Mouse (Mus musculus) lung, embryonic 15.5 days (tissue): ENCODE results near the gene Magea2. TPM values are rescaled to one million over a fixed set of nuclear protein-coding genes. Genes with fewer than 3 reads are reported as not detected.
"Not testable (repeated sequence)": the region's sequence is repeated elsewhere in the genome, so short reads cannot be mapped to it uniquely, and the experiment has no call there.

Experiments used
- ATAC-seq: fragments of 200-750 bp; cut with Nextera tagmentation; 2 replicates; pipeline ENCODE4 v1.8.0; 2017; ENCODE audit warnings: moderate number of reproducible peaks, borderline replicate concordance; ENCODE audit not compliant: low FRiP score, low TSS enrichment; ENCODE audit errors: extremely low read depth
- H3K27ac ChIP-seq: fragments of 300-500 bp; sonication (generic); 2 replicates; pipeline ENCODE4 v1.5.1; 2015; ENCODE audit warnings: moderate library complexity, mild to moderate bottlenecking, inconsistent platforms
- H3K27me3 ChIP-seq: fragments of 300-500 bp; sonication (generic); 2 replicates; pipeline ENCODE4 v1.6.1; 2015; ENCODE audit warnings: inconsistent platforms
- H3K36me3 ChIP-seq: fragments of 300-500 bp; sonication (generic); 2 replicates; pipeline ENCODE4 v1.6.1; 2015; ENCODE audit warnings: inconsistent platforms
- H3K4me1 ChIP-seq: fragments of 300-500 bp; sonication (generic); 2 replicates; pipeline ENCODE4 v1.6.1; 2015; ENCODE audit warnings: inconsistent platforms
- H3K4me2 ChIP-seq: fragments of 300-500 bp; sonication (generic); 2 replicates; pipeline ENCODE4 v1.6.1; 2015; ENCODE audit warnings: inconsistent platforms, mild to moderate bottlenecking, moderate library complexity
- H3K4me3 ChIP-seq: fragments of 300-500 bp; sonication (generic); 2 replicates; pipeline ENCODE4 v1.5.1; 2015; ENCODE audit warnings: mild to moderate bottlenecking, inconsistent platforms
- H3K9ac ChIP-seq: fragments of 300-500 bp; sonication (generic); 2 replicates; pipeline ENCODE4 v1.6.1; 2015; ENCODE audit warnings: inconsistent platforms
- H3K9me3 ChIP-seq: fragments of 300-500 bp; sonication (generic); 2 replicates; pipeline ENCODE4 v1.6.1; 2016; ENCODE audit warnings: inconsistent platforms
- WGBS: fragments of 180-500 bp; shearing (Covaris S2); methylation state at CpG from one replicate; pipeline ENCODE4 v1.1.7; 2015; 5-methylcytosine and 5-hydroxymethylcytosine counted together
- polyA plus RNA-seq: library from polyadenylated mRNA; unstranded; fragments of >200 nt; fragmentation: Nextera tagmentation; extraction: Ambion mirVana; gene quantifications from 2 replicates; pipeline ENCODE4 v1.2.1, GENCODE M21; 2015

Gene Magea2
- not detected in 2 replicates for polyA plus RNA-seq

DNA sequence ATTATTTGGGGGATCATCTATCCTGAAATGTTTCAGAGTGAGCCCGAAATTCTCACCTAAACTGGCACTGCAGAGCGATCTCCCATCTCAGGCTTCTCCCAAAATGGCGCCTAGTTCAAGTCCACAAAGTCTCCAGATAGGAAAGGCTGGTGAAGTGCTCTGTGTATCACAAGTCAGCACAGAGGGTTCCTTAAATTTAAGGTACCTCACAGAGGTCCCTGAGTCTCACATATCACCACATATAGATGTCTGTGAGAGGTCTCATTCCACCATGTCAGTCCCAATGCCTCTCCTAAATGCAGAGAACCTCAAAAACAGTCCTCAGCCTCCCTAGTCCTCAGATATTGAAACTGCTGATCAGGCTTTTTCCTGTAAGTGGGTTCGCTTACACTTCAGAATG, at the start of gene Magea2:
Gene Magea2, minus strand, starts transcription at position 101 of the 400 bp plus-strand sequence.
- H3K27ac ChIP-seq, H3K9ac ChIP-seq, ATAC-seq, H3K4me2 ChIP-seq, H3K9me3 ChIP-seq, H3K4me3 ChIP-seq, H3K4me1 ChIP-seq, H3K27me3 ChIP-seq, H3K36me3 ChIP-seq: not testable (repeated sequence)
- 80% methylated on average over 3 of the region's 4 CpGs for WGBS

- H3K4me1 ChIP-seq, H3K36me3 ChIP-seq, H3K27ac ChIP-seq, H3K4me2 ChIP-seq, H3K4me3 ChIP-seq, ATAC-seq, H3K27me3 ChIP-seq, H3K9me3 ChIP-seq, H3K9ac ChIP-seq: not testable (repeated sequence)
- WGBS, result 71% methylated on average over 3 of the region's 3 CpGs
These were observed 34.8 kb upstream of the Magea2 start, which contains the start of gene Cldn34b2 for GRCm38 (mm10) chrX:155128312-155128711. Cldn34b2 (minus strand) TSS chrX:155128412.

- H3K9me3 ChIP-seq, result no peaks in the 10 kb centered on the region
- H3K4me3 ChIP-seq, result no peak overlapping the region
- H3K27me3 ChIP-seq, result no peaks in the 10 kb centered on the region
- no peak for ATAC-seq
- no peaks in the 10 kb centered on the region for H3K4me1 ChIP-seq
- H3K4me2 ChIP-seq, result no peak overlapping the region
- no peak overlapping the region for H3K27ac ChIP-seq
- H3K36me3 ChIP-seq, result no peaks in the 10 kb centered on the region
- H3K9ac ChIP-seq, result no peak overlapping the region
These were observed 4.6 kb upstream of the Magea2 start for GRCm38 (mm10) chrX:155098024-155098423.

DNA sequence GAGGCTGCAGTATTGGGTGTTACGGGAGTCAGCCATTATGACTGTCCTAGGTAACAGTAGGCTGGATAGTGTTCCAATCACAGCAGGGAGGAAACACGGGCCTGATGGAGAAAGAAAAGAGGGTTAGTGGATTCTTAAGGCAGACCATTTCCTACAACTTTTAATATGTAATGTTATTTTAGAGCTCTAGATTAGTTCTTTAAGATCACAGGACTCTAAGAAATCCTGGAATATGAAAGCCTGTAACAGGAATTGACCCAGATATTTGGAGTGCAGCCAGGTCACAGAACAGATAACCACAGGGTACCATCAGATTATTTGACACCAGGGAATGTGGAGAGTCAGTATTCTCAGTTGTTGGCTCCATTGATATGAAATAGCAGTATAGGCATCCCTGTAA, 3.8 kb downstream of the Magea2 start, which contains the start of gene Magea1:
Gene Magea1, minus strand, starts transcription at position 101 of the 400 bp plus-strand sequence.
- WGBS, result no CpG with 5 or more reads among the region's 2 CpGs
- not testable (repeated sequence) for H3K27ac ChIP-seq, H3K27me3 ChIP-seq, H3K9ac ChIP-seq, H3K36me3 ChIP-seq, ATAC-seq, H3K4me2 ChIP-seq, H3K9me3 ChIP-seq, H3K4me3 ChIP-seq, H3K4me1 ChIP-seq

GRCm38 (mm10) chrX:155063045-155063444, 30.4 kb downstream of the Magea2 start, which contains the start of gene Magea5:
Magea5 (minus strand) TSS chrX:155063145.
- not testable (repeated sequence) for H3K4me3 ChIP-seq, H3K36me3 ChIP-seq, H3K9me3 ChIP-seq, H3K4me2 ChIP-seq, H3K4me1 ChIP-seq, ATAC-seq, H3K27me3 ChIP-seq, H3K9ac ChIP-seq, H3K27ac ChIP-seq
- WGBS, result 89% methylated on average over 15 of the region's 16 CpGs

DNA sequence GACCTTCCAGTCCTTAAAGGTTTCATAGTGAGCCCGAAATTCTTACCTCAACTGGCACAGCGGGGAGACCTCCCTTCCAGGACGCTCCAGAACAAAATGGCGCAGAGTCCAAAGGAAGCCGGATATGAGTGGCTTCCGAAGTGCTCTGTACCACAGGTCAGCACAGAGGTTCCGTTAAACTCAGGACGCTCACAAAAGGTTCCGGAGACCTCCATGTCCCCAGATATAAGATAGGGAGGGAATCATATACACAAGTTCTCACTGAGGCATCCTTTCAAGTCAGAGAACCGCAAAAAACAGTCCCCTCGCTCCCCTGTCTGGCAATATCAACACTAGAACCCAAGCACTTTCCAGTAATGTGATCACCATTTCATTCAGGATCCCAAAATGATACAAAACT, 97.7 kb downstream of the Magea2 start, which contains the start of gene Magea8:
Gene Magea8, minus strand, starts transcription at position 101 of the 400 bp plus-strand sequence.
- H3K4me3 ChIP-seq, H3K4me2 ChIP-seq, ATAC-seq, H3K4me1 ChIP-seq, H3K9me3 ChIP-seq, H3K36me3 ChIP-seq, H3K9ac ChIP-seq, H3K27me3 ChIP-seq, H3K27ac ChIP-seq: not testable (repeated sequence)
- 83% methylated on average over 11 of the region's 11 CpGs for WGBS

Other genes with a start within 250 kb of the Magea2 start
- gene Cldn34b1, start 203.4 kb downstream of the Magea2 start, polyA plus RNA-seq, result not detected in 2 replicates
- gene Magea6, start 157.7 kb downstream of the Magea2 start, polyA plus RNA-seq, result not detected in 2 replicates
- not detected in 2 replicates for gene Magea3, start 144.2 kb downstream of the Magea2 start, polyA plus RNA-seq
- gene Magea8, start 97.8 kb downstream of the Magea2 start, polyA plus RNA-seq, result not detected in 2 replicates
- gene Magea5, start 30.5 kb downstream of the Magea2 start, polyA plus RNA-seq, result not detected in 2 replicates
- not detected in 2 replicates for gene Magea1, start 3.9 kb downstream of the Magea2 start, polyA plus RNA-seq
- not detected in 2 replicates for gene Cldn34b2, start 34.7 kb upstream of the Magea2 start, polyA plus RNA-seq
- gene Sat1, start 122.8 kb upstream of the Magea2 start, polyA plus RNA-seq, result 139 and 145 TPM in 2 replicates
- 49.5 and 52.1 TPM in 2 replicates for gene Acot9, start 168.8 kb upstream of the Magea2 start, polyA plus RNA-seq
- 373 and 388 TPM in 2 replicates for gene Prdx4, start 247.1 kb upstream of the Magea2 start, polyA plus RNA-seq